Mouse (Mus musculus): ENCODE data around the gene Txn2. TPM values are rescaled to one million over a fixed set of nuclear protein-coding genes. Genes with fewer than 3 reads are reported as not detected.

Gene Txn2
- polyA plus RNA-seq, 1 experiment from 2014 or later = 259 TPM

GRCm38 (mm10) chr15:77905275-77905970, 23.4 kb downstream of the Txn2 start:
- no peaks in the 10 kb centered on the region for H3K36me3 ChIP-seq
- peak overlapping the region; percentile 62 for H3K4me2 ChIP-seq
- H3K4me1 ChIP-seq = peaks cover 32% of the 10 kb centered on the region
- H3K9me3 ChIP-seq = no peaks in the 10 kb centered on the region
- H3K9ac ChIP-seq = peak overlapping the region; percentile 9; the same call in 1 of the 2 replicates
- ATAC-seq (ENCODE audit: insufficient read depth, low FRiP score, low read depth) = peak; percentile 78
- 7% methylated on average over 26 of the region's 26 CpGs for WGBS
- H3K27me3 ChIP-seq (replicated peaks) = no peaks in the 10 kb centered on the region
- H3K4me3 ChIP-seq (replicated peaks) = peak overlapping the region; percentile 33
- H3K27ac ChIP-seq = peak overlapping the region; percentile 90

- Histone ChIP-seq H3K4me2 (peak overlapping the region; percentile 62; the same call in 1 of the 2 replicates), H3K27ac (peak overlapping the region; percentile 90), H3K27me3 (replicated peaks) (no peaks in the 10 kb centered on the region), H3K4me3 (replicated peaks) (no peak overlapping the region), H3K9ac (0 out of 2 replicates have a peak overlapping the region, but pooled peaks have one; percentile 12), H3K4me1 (peaks cover 32% of the 10 kb centered on the region), H3K9me3 (no peaks in the 10 kb centered on the region), H3K36me3 (no peaks in the 10 kb centered on the region)
- WGBS = 28% methylated on average over 12 of the region's 12 CpGs
- ATAC-seq (ENCODE audit: insufficient read depth, low FRiP score, low read depth) = no peak
These were observed 24.4 kb downstream of the Txn2 start for GRCm38 (mm10) chr15:77904363-77904892.

DNA sequence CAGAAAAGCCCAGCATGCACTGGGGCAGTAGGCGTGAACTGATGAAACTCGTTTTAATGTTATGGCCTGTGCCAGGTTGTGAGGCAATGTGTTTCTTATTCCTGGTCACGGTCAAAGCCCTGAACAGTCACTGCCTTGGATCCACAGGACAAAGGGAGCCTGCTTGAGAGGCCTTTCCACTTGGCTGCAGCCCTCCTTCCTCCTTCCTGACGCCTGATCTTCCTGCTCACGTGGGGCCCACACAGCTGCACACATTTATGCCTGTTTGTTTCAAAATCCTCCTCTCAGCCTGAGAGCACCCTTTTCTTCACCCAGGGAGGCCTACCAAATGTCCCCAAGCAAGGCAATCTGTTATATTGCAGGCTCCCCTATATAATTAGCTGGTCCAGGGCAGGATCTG, 25.6 kb downstream of the Txn2 start:
- no peaks in the 10 kb centered on the region for H3K27me3 ChIP-seq (replicated peaks)
- H3K9me3 ChIP-seq = no peaks in the 10 kb centered on the region
- 54% methylated on average over 5 of the region's 5 CpGs for WGBS
- H3K4me1 ChIP-seq = peaks cover 32% of the 10 kb centered on the region
- peak overlapping the region; percentile 28; the same call in 1 of the 2 replicates for H3K27ac ChIP-seq
- H3K4me3 ChIP-seq (replicated peaks) = no peak overlapping the region
- H3K4me2 ChIP-seq = no peak overlapping the region
- H3K36me3 ChIP-seq = no peaks in the 10 kb centered on the region
- no peak overlapping the region for H3K9ac ChIP-seq
- no peak for ATAC-seq (ENCODE audit: insufficient read depth, low FRiP score, low read depth)

DNA sequence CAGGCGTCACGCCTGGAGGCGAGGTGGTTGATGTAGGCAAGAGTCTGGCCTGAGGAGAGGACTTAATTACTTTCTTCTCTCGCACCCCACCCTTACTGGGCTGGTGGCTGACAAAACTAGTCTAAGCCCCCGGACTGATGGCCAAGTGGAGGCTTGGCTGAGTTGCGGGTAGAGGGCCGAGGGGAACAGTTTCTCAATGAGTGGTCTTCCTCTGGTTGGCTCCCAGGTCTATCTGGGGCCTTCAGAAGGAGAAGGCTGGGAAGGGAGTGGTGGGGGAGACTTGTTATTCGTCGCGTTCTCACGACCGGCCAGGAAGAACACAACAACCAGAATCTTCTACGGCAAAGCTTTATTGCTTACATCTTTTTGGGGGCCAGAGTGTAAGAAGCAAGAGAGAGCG, 33.9 kb downstream of the Txn2 start:
- Histone ChIP-seq H3K36me3 (no peaks in the 10 kb centered on the region), H3K27ac (no peak overlapping the region), H3K27me3 (replicated peaks) (no peaks in the 10 kb centered on the region), H3K4me2 (no peak overlapping the region), H3K4me3 (replicated peaks) (no peak overlapping the region), H3K9me3 (no peaks in the 10 kb centered on the region), H3K4me1 (0 out of 2 replicates have a peak, but pooled peaks cover 5% of the 10 kb centered on the region), H3K9ac (no peak overlapping the region)
- 89% methylated on average over 13 of the region's 14 CpGs for WGBS
- ATAC-seq (ENCODE audit: insufficient read depth, low FRiP score, low read depth) = no peak

DNA sequence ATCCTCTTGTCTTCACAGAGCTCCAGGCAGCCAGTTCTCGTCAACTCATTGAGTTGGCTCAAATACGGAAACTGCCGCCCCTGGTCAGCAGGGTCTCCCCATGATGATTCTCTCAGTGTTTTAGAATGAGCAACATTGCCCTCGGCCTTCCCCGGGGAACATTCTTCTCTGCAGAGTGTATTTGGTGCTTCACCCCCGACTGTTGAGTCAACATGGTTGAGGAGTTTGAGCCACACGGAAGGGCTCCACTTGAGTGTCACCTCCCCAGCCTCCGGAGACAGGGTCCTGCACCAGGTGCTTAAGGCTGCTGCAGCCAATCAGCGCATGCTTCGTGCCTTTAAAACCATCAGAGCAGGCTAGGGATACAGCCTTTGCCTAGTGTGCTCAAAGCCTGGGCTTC, 35.5 kb downstream of the Txn2 start:
- Histone ChIP-seq H3K4me3 (replicated peaks) (no peak overlapping the region), H3K36me3 (no peaks in the 10 kb centered on the region), H3K4me2 (no peak overlapping the region), H3K9me3 (no peaks in the 10 kb centered on the region), H3K27ac (no peak overlapping the region), H3K9ac (no peak overlapping the region), H3K27me3 (replicated peaks) (no peaks in the 10 kb centered on the region), H3K4me1 (0 out of 2 replicates have a peak, but pooled peaks cover 12% of the 10 kb centered on the region)
- WGBS = 64% methylated on average over 10 of the region's 10 CpGs
- ATAC-seq (ENCODE audit: insufficient read depth, low FRiP score, low read depth) = no peak

DNA sequence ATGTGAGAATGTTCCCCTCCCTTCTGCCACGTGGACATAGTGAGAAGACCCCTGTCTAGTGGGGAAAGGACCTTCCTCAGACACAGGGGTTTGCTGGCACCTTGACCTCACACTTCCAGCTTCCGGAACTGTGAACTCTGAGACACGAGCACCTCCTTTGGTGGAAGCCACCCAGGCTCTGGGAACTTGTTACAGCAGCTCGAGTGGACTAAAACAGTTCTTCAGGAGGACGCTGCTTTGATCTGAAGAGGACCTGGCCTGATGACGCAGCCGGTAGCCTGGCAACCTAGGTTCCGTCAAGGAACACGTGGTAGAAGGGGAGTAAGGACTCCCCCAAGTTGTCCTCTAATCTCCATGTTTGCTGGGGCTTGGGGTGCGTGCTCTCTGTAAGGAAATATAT, 36.4 kb downstream of the Txn2 start:
- 87% methylated on average over 10 of the region's 10 CpGs for WGBS

DNA sequence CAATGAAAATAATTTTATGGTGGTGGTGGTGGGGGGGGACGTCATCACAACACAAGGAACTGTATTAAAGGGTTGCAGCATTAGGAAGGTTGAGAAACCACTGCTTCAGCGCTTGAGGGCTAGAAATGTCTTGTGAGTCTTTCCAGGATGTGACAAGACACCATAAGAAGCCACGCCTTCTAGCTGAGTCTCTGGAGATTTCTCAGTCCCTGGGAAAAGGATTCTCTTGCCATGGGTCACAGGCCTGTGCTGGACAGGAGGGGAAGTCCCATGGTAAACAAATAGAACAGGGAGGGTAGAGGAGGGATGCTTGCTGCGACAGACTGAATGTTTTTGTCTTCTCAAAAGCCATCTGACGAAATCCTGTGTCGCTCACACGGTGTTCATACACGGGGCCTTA, 37.0 kb downstream of the Txn2 start:
- H3K4me2 ChIP-seq = no peak overlapping the region
- no peaks in the 10 kb centered on the region for H3K9me3 ChIP-seq
- H3K27ac ChIP-seq = no peak overlapping the region
- WGBS = 68% methylated on average over 8 of the region's 8 CpGs
- no peaks in the 10 kb centered on the region for H3K36me3 ChIP-seq
- H3K9ac ChIP-seq = no peak overlapping the region
- peaks cover 19% of the 10 kb centered on the region; the same call in 1 of the 2 replicates for H3K4me1 ChIP-seq
- no peaks in the 10 kb centered on the region for H3K27me3 ChIP-seq (replicated peaks)
- no peak for ATAC-seq (ENCODE audit: insufficient read depth, low FRiP score, low read depth)
- no peak overlapping the region for H3K4me3 ChIP-seq (replicated peaks)

More for the DNA sequence above, 36.4 kb downstream of the Txn2 start:
- no peak overlapping the region for H3K4me3 ChIP-seq (replicated peaks)
- ATAC-seq (ENCODE audit: insufficient read depth, low FRiP score, low read depth) = no peak
- H3K27me3 ChIP-seq (replicated peaks) = no peaks in the 10 kb centered on the region
- H3K36me3 ChIP-seq = no peaks in the 10 kb centered on the region
- no peaks in the 10 kb centered on the region for H3K9me3 ChIP-seq
- H3K27ac ChIP-seq = no peak overlapping the region
- H3K4me1 ChIP-seq = peaks cover 14% of the 10 kb centered on the region; the same call in 1 of the 2 replicates
- H3K4me2 ChIP-seq = no peak overlapping the region
- no peak overlapping the region for H3K9ac ChIP-seq

DNA sequence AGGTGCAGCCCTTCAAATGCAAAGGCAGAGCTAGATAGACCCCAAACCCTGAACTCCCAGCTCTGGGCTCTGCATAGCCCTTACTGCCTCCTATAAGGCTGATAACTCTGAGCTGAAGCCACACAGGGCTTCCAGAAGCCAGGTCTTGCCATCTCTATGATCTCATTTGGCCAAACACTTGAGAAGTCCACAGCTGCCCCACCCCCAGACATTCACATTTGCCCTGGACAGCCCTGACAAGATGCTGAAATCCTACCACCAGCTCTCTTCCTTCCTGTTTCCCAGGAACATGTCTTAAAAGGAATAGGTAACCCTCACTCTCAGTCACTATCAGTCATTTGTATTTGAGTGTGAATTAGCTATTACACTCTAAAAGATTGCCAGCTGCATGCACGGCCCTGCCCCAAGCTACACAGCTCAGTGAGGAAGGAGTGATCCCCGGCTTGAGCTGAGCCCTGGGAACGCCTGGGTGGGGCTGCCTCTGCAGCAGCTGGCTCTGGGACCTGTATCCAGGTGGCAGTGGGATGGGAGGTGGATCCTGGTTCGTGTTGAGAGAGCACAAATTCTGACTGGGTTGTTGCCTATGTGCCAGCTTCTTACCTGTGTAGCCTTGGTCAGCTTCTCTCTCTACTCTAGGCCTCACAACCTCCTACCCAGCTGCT, 38.9 kb downstream of the Txn2 start:
- Histone ChIP-seq H3K9ac (no peak overlapping the region), H3K4me3 (replicated peaks) (no peak overlapping the region), H3K4me1 (peaks cover 19% of the 10 kb centered on the region; the same call in 1 of the 2 replicates), H3K36me3 (no peaks in the 10 kb centered on the region), H3K4me2 (no peak overlapping the region), H3K27me3 (replicated peaks) (no peaks in the 10 kb centered on the region), H3K9me3 (no peaks in the 10 kb centered on the region), H3K27ac (no peak overlapping the region)
- WGBS = 32% methylated on average over 4 of the region's 4 CpGs
- ATAC-seq (ENCODE audit: insufficient read depth, low FRiP score, low read depth) = no peak

DNA sequence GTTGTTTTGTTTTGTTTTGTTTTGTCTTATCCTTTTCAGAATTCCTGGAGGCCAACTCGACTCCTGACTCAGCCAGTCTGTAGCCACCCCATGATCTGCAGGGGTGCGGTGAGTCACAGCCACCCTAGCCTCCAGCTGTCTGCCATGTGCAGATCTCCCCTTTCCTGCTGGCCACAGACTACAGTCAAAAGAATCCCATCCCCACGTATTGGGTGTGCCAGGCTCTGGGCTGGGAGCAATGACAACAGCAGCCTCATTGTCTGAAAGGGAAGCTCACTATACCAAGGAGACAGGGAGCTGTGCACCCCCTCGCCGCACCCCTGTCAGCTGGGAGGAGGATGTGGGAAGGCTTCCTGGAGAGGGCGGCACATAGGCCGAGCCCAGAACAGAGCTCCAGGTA, 40.5 kb downstream of the Txn2 start:
- Histone ChIP-seq H3K4me2 (no peak overlapping the region), H3K4me3 (replicated peaks) (no peak overlapping the region), H3K27me3 (replicated peaks) (no peaks in the 10 kb centered on the region), H3K9me3 (no peaks in the 10 kb centered on the region), H3K27ac (no peak overlapping the region), H3K9ac (no peak overlapping the region), H3K4me1 (peaks cover 27% of the 10 kb centered on the region), H3K36me3 (no peaks in the 10 kb centered on the region)
- WGBS = 63% methylated on average over 7 of the region's 7 CpGs
- no peak for ATAC-seq (ENCODE audit: insufficient read depth, low FRiP score, low read depth)

- H3K4me1 ChIP-seq = peaks cover 38% of the 10 kb centered on the region
- ATAC-seq (ENCODE audit: insufficient read depth, low FRiP score, low read depth) = no peak
- H3K27ac ChIP-seq = no peak overlapping the region; the same call in 1 of the 2 replicates
- H3K9ac ChIP-seq = no peak overlapping the region
- H3K9me3 ChIP-seq = no peaks in the 10 kb centered on the region
- WGBS = 62% methylated on average over 1 of the region's 1 CpGs
- no peak overlapping the region for H3K4me2 ChIP-seq
- no peaks in the 10 kb centered on the region for H3K27me3 ChIP-seq (replicated peaks)
- H3K36me3 ChIP-seq = no peaks in the 10 kb centered on the region
- no peak overlapping the region for H3K4me3 ChIP-seq (replicated peaks)
These were observed 41.7 kb downstream of the Txn2 start for GRCm38 (mm10) chr15:77887093-77887488.

- H3K9me3 ChIP-seq = no peaks in the 10 kb centered on the region
- no peak overlapping the region for H3K27ac ChIP-seq
- no peaks in the 10 kb centered on the region for H3K27me3 ChIP-seq (replicated peaks)
- peaks cover 44% of the 10 kb centered on the region for H3K4me1 ChIP-seq
- H3K4me2 ChIP-seq = no peak overlapping the region
- H3K36me3 ChIP-seq = no peaks in the 10 kb centered on the region
- no peak for ATAC-seq (ENCODE audit: insufficient read depth, low FRiP score, low read depth)
- H3K9ac ChIP-seq = no peak overlapping the region
- no peak overlapping the region for H3K4me3 ChIP-seq (replicated peaks)
- WGBS = 95% methylated on average over 4 of the region's 5 CpGs
These were observed 42.3 kb downstream of the Txn2 start for GRCm38 (mm10) chr15:77886369-77887092.

Measured in stomach, embryonic 15.5 days (tissue).